ENCODE assay signal across 10 mouse cellular contexts in the genomic region with DNA sequence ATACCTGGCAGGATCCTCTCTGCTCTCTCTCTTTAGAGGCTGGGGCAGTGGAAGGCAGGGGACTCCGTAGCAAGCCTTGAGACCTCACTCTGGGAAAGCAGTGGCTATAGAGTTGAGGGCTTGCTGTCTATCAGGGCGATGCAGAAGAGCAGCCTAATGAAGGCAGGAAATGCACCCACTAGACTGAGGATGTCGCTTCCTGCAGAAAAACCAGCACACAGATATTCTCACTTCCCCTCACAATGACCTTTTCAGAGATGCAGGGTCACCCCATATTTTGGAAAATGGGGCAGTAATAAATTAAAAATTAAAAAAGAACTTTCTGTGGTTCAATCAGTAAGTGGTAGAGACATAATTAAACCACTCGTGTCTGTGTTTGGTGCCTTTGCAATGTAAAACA. TPM values are rescaled to one million over a fixed set of nuclear protein-coding genes. Genes with fewer than 3 reads are reported as not detected.
DNase-seq lines count a peak whose midpoint lies in the region; ATAC-seq and TF ChIP-seq lines count a peak whose summit lies in the region.
"Had no signal": no experiment of that assay in that cellular context is flagged by ENCODE, and none has a peak within 500 bp of the region (broad histone marks: within the 10 kb centered on the region; RNA-seq: fewer than 3 reads in every experiment).

No protein-coding gene starts in this region.

- peak; percentile 8 for DNase-seq in kidney, adult 2 months
- DNase-seq in kidney, adult 18-20 months, result no peak
- DNase-seq in ovary, adult 18-20 months (ENCODE audit: low spot score), result no peak
- no peak for DNase-seq in left cerebral cortex, adult 9 months (ENCODE audit: low spot score in 2 of 2)
- DNase-seq: adrenal gland, adult 2 months; cerebellum, adult 9-10 months had no signal

- no peaks in the 10 kb centered on the region for H3K36me3 ChIP-seq in kidney, adult 2 months (ENCODE audit: control insufficient read depth, insufficient read depth, low read length)

- H3K27ac ChIP-seq in kidney, adult 2 months (ENCODE audit: insufficient read depth, low read depth, low read length), result no peak overlapping the region
- H3K27ac ChIP-seq: forebrain, embryonic 13.5 days had no signal

- H3K27me3 ChIP-seq in kidney, adult 2 months (replicated peaks; ENCODE audit: control insufficient read depth, insufficient read depth, low read length), result no peaks in the 10 kb centered on the region
- H3K27me3 ChIP-seq: forebrain, embryonic 13.5 days had no signal

- ATAC-seq in common myeloid progenitor, adult 5-6 weeks (replicated peaks; ENCODE audit: low read depth, poor library complexity, severe bottlenecking), result peak; percentile 11
- ATAC-seq in inflammation-experienced regulatory T-cells, adult 6 months, result peak; percentile 29
- 0 out of 2 replicates have a peak, but pooled peaks have one; percentile 8 for ATAC-seq in megakaryocyte progenitor cell, adult 5-6 weeks (replicated peaks; ENCODE audit: poor library complexity)
- ATAC-seq: forebrain, embryonic 13.5 days had no signal

- no peak for TF ChIP-seq POLR2A in kidney, adult 2 months (IDR thresholded peaks at IDR 0.05; ENCODE audit: low read depth, low read length)

- 67% methylated on average over 4 of the region's 4 CpGs for WGBS in kidney, adult 2 months

- H3K4me1 ChIP-seq in kidney, adult 2 months (ENCODE audit: control insufficient read depth, insufficient read depth, low read length), result peaks cover 3% of the 10 kb centered on the region; the same call in 1 of the 2 replicates

- no peak overlapping the region for H3K4me3 ChIP-seq in kidney, adult 2 months (ENCODE audit: insufficient read depth, low read depth, low read length)
- H3K4me3 ChIP-seq: forebrain, embryonic 13.5 days had no signal

- TF ChIP-seq CTCF in kidney, adult 2 months (conservative IDR thresholded peaks at IDR 0.05; ENCODE audit: insufficient read depth, insufficient read length, low read depth, low read length), result no peak

RNA-seq across cellular contexts. Expression of gene St6galnac3, which starts 4.1 kb away (rescaled TPM):
- 2.6 and 3.2 TPM in 2 replicates for polyA plus RNA-seq in kidney, adult 2 months (2012; rRNA removed)
- total RNA-seq in common myeloid progenitor, adult 5-6 weeks (2017), result 2.7 and 14.1 TPM in 2 replicates
- polyA plus RNA-seq in inflammation-experienced regulatory T-cells, adult 6 months (2017; shearing (Covaris generic)), result 10 to 100 TPM; 39.4 to 85.0 (median 71.2) TPM
- 1.1 and 4.0 TPM in 2 replicates for total RNA-seq in megakaryocyte progenitor cell, adult 5-6 weeks (2015)
- 1.2 and 1.6 TPM in 2 replicates for total RNA-seq in megakaryocyte progenitor cell, adult 5-6 weeks (2017)
